Comparison of ENCODE assay signal across 12 mouse cellular contexts in the genomic region with DNA sequence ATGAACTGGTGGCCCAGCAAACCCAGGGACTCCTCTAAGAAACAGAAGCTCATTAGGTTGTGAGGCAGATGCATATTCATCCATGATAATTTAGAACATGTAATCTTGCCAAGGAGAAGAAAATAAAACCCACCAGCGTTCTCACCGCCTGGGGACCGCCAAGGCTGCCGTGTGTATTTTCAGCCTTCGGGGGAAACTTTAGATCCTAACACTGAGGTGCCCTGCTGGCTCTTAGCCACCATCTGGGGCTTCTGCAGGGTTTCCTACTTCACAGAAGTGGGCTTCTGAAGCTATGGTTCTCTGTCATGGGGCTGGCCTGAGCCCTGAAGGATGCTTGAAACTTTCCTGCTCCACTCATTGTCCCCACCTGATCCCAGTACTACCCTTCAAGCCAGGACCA.
"Had no signal": no experiment of that assay in that cellular context is flagged by ENCODE, and none has a peak within 500 bp of the region (broad histone marks: within the 10 kb centered on the region; RNA-seq: fewer than 3 reads in every experiment).

No protein-coding gene starts in this region.

- DNase-seq: gastrocnemius, adult 2 months; gastrocnemius, postnatal 10 days; gastrocnemius, postnatal 25 days; heart, adult 18-20 months; heart, postnatal 10 days; heart, postnatal 4 days; kidney, adult 18-20 months; kidney, adult 8-10 months; kidney, postnatal 10 days; kidney, postnatal 25 days; kidney, postnatal 4 days; liver had no signal
